Mouse (Mus musculus): Measurements from ENCODE around the gene Eomes.

DNA sequence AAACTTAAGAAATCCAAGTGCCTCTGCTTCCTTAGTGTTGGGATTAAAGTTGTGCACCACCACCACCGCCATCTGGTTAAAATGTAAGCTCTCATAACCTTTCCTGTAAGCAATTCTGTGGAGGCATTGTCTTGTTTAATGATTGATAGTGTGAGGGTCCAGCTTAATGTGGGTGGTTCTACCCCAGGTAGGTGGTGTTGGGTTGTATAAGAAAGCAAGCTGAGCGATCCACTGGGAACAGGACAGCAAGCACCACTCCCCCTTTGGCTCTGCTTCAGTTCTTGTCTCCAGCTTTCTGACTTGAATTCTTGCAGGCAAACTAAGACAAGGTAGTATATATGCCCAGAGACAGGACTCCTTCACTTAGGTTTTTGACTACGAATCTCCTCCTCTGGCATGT lies 26.6 kb downstream of the Eomes start:
- TF ChIP-seq CTCF (IDR thresholded peaks at IDR 0.05; ENCODE audit: insufficient read depth, low read length) (no peak), POLR2A (IDR thresholded peaks at IDR 0.05; ENCODE audit: borderline replicate concordance, extremely low read depth, low read depth, low read length) (no peak)
